Mouse (Mus musculus) MEL-GATA-1-ER (cell line): Measurements from ENCODE around the gene Majin.
A peak's percentile ranks its signal among the peaks of the same experiment; 100 is the strongest.

Experiments used
- DNase-seq: peaks from one replicate; pipeline ENCODE4 v3.0.0-alpha.2; 2012; ENCODE audit warnings: low read depth; ENCODE audit errors: extremely low read depth

The Majin gene

DNA sequence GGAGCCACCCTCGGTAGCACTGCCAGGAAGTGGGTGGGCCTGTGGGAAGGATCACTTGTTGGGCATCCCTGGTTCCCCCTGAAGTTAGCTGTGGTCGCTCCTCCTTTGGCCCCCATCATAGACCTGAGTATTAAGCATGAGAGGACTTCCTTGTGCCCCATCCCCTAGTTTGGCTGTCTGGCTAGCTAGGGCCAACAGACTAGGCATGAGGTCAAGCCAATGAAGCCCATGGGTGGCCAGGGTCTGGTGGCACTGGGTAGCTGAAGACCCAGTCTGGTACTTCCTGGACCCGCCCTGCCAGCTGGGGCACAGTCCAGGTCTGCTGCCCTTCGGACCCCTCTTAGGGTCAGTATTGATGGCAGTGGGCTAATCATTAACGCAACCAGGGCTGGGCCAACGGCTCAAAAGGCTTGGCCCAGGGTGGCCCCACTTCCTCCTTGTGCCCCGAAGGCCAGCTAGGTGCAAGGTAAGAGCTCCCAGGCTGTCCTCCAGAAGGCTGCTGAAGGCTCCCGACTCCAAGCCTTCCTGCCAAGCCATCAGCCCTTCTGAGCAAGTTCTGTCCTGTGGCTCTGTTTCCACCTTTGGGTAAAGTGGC, 78.7 kb downstream of the Majin start:
- DNase-seq, result no peak

DNA sequence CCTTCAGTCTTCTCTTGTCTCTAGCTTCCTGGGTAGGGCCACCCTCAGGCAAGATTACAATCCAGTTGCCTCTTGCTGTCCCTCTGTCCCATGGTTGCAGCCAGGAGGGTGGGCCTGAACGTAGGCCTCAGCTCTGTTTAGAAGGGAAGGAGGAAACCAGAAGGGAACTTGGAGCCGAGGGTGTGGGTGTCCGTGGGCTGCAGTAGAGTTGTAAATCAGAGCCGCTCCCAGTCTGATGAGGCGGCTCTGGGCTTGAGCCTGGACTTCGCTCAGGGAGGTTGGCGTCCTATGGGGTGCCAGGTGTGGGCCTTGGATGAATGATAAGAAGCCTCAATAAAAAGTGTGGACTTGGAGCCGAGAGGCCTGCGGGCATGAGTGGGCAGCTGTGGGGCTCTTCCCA, 80.0 kb downstream of the Majin start:
- DNase-seq, result no peak

DNA sequence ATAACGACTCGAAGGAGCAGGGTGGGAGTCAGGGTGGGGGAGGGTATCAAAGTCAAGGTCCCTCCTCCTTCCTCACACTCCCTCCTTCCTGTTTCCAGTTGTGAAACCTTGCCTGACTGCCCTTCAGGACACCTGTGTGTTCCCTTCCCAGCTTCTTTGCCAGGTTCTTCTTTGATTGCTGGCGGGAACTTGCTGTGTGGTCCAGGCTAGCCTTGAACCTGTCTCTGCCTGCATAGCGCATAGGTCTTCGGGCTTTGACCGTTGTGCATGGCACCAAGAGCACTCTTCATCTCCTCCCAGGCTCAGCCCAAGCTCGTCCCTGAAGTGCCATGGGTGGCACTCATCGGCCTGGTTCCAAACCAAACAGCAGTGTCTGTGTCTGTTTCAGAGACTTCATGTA, 80.8 kb downstream of the Majin start:
- DNase-seq, result no peak

DNA sequence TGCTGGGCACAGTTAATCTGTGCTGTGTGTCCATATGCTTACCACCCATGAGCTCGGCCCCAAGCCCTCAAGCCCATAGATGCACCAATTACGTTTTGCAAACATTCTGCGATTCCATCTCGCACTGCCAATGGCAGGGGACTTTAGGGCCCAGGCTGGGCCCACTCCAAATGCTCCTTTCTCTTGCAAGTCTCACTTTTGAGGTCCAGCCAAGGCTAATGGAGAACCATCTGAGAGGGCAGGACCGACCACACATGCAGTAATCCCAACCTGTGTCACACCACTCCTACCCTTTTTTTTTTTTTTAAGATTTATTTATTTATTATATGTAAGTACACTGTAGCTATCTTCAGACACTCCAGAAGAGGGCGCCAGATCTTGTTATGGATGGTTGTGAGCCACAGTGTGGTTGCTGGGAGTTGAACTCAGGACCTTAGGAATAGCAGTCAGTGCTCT, 81.6 kb downstream of the Majin start:
- no peak for DNase-seq

DNA sequence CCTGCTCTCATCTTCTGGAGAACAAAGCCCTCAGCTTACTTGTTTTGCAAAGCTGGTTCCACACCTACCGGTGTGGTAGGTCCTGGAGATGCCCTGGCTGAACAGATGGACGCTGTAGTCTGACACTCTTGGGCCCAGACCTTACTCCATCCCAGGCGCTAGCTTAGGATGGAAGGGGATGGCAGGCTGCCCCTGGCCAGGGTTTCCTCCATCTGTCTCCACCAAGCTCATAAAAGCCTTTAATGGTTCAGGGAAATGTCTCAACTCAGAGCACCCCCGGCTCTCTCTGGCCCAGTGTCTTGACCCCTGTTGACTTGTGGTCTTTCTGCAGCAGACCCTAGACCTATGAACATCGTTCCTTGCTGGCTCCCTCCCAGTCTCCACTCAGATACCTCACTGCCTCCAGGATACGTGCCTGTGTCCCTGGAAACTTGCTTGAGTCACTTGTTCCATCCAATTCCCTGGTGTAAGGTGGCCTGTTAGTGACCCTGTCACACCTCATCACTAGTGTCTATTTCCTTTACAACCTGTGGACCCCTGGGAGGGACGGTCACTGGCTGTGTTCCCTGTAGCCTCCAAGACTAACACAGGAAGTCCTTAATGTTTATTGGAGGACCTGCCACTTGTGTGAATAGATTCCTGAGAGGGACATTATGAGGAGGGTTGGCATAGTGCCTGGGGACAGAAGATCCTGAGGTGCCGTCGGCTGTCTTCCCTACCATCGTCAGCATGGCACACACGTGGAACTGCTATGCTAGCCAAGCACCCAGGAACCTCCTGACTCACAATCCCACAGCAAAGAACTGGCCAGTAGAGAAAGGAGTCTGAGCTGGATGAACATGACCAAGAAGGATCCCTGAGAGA, 83.3 kb downstream of the Majin start:
- DNase-seq, result no peak

DNA sequence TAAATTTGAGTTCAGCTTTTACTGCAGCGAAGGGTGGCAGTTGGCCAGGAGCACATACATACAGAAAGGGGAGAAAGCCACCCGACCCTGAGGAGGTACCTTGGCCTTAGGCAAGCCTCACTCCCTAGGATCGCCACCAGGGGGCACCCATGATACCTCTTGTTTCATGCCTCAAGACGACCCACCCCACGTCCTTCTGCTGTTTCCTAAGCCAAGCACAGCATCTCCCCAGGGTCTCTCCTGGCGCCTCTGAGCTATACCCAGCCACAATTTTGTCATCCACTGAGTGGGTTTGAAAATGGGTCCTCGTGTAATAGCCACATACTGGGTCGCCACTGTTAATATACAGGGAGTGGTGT, 84.0 kb downstream of the Majin start:
- DNase-seq, result peak; percentile 73

DNA sequence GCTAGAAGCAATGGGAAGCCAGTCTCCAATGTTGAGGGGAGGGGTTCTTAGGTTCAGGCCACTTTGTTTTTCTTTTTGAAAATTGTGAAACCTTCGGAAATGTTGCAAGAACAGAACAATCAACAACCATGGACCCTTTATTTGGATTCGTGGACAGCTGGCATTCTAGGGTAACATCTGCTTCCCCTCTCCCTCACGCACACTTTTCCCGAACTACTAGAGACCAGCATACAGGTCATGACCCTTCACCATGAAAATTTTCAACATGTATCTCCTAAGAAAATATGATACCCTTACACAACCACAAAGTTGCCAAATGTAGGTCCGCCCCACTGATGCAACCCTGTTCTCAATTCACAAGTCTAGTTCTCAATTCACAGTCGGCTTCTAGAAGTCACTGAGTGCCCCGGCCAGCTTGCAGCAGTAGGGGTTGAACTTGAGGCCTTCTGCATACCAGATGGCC, 84.5 kb downstream of the Majin start:
- DNase-seq, result no peak

DNA sequence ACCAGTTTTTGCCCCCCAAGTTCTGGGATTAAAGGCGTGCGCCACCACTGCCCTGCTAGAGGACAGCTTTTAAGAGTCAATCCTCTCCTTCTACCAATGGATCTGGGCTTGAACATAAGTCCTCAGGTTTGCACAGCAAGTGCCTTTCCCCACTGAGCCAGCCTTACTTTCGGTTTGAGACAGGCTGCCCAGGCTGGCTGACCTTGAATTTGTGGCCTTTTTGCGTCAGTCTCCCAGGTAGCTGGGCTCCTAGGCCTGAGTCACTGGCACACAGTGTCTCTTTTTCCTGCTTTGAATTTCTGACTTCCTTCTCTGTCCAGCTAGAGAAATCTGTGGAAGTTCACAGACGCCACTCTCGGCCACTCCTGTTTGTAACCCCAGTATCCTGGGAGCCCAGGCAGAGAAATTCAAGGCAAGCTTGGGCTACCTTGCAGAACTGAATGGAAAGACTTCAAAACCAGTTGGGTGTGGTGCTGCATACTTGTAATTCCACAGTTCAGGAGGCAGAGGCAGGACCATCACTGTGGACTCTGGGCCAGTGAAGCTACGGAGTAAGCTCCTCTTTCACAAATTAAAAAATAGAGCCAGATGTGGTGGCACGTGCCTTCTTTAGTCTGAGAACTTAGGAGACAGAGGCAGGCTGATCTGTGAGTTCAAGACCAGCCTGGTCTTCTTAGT, 85.7 kb downstream of the Majin start:
- DNase-seq, result no peak

DNA sequence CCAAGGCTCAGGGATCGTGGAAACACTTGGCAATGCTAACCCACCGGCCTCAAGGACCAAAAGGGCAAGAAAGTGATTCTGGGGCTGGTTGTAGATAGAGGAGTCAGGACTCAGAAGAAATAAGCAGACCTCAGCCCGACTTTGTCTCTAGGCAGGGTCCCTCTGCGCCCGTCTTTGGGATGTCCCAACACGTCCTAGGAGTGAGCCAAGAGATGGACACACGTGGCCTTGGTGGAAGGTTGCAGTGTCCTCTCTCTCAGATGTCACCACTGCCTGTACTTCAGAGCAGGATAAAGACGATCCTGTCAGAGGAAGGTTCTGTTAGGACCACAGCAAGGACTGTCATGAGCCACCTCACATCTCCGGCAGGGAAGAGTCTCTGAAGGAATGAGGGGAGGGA, 86.5 kb downstream of the Majin start:
- no peak for DNase-seq

DNA sequence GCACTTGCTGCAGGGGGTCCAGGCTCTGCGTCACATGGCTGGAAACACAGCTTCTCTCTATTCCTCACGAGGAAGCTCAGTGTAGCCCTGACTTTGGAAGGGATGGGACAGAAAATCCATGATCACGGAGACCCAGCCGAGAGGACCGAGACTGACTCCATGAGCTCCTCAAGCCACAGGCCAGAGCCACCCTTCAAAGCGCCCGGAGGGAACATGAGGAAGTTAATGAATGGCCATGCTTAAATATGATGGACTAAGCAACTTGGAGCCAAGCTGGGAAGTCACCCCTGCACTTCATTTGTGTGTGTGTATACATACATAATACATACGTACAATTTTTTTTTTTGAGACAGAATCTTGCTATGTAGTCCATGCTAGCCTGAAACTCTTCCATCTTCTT, 87.0 kb downstream of the Majin start:
- DNase-seq, result no peak

DNA sequence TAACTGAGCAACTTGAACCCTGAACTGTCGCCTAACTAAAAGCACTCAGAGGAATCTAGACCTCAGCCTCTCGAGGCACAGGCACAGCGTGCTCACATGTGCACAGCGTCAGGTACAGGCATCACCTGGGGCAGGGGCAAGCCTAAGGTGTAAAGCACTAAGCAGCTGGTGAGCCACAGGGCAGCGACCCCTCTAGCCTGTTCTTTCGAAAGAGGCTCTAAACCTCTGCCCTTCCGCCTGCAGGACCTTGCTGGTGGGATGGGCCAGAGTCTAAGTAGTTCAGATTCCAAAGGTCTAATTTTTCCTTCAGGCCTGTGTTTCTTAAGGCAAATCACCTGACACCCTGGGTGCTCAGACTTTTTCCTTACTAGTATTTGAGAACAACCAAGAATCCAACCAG, 87.9 kb downstream of the Majin start:
- DNase-seq, result no peak

DNA sequence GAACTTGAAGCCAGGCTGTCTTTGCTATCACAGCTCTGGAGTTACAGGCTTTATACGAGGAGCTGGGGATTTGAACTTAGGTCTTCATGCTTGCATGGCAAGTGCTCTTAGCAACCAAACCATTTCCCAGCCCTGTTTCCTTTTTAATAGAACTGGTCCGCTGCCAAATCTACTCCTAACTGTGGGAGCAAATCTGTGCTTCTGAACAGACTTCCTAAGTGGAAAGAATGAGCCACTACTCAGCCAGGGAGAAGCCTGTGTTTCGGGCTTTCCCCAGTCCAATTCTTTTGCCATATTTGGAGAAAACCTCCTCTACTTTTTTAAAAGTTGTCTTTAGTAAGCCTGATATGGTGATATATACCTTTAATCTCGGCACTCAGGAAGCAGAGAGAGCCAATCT, 88.5 kb downstream of the Majin start:
- no peak for DNase-seq

DNA sequence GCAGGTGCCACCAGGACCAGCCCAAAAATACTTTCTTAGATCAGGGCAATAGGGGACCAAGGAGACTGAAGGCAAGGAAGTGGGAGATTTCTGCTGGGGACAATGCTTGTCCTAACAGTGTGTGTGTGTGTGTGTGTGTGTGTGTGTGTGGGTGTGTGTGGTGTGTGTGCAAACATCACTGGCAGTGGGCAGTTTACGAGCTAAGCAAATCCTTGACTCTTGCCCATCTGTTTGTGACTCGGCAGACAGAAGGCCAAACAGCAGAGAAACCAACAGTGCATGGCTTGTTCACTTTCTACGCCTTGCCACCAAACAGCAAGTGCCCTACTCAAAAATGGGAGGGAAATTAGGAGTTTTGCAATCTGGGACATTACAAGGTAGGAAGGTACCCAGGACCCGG, 89.4 kb downstream of the Majin start:
- DNase-seq, result no peak
